Mouse (Mus musculus) liver, embryonic 13.5 days (tissue): ENCODE results near the gene Slc5a12. TPM values are rescaled to one million over a fixed set of nuclear protein-coding genes. Genes with fewer than 3 reads are reported as not detected.

ENCODE experiments used
- polyA plus RNA-seq: library from polyadenylated mRNA; unstranded; fragments of >200 nt; fragmentation: Nextera tagmentation; extraction: Ambion mirVana; gene quantifications from 2 replicates; pipeline ENCODE4 v1.2.1, GENCODE M21; 2015

Slc5a12 gene
- polyA plus RNA-seq, 1 experiment from 2014 or later, result not detected

Other genes with a start within 250 kb of the Slc5a12 start
- 1.2 TPM in 2 replicates for gene Fibin, start 234.1 kb upstream of the Slc5a12 start, polyA plus RNA-seq
- gene Muc15, start 124.0 kb downstream of the Slc5a12 start, polyA plus RNA-seq, result not detected in 2 replicates